Mouse (Mus musculus) stomach, postnatal 0 days (tissue): ENCODE measurements around the gene Ccdc42. TPM values are rescaled to one million over a fixed set of nuclear protein-coding genes. Genes with fewer than 3 reads are reported as not detected.

Experiments
- ATAC-seq: fragments of 200-750 bp; cut with Nextera tagmentation; 2 replicates; pipeline ENCODE4 v1.8.0; 2017; ENCODE audit not compliant: low FRiP score, low TSS enrichment
- DNase-seq: peaks from one replicate; pipeline ENCODE4 v3.0.0-alpha.2; 2016; ENCODE audit warnings: low spot score
- H3K27ac ChIP-seq: fragments of 300-500 bp; sonication (generic); replicated peaks from 2 replicates; pipeline ENCODE4 v1.5.1; 2014; ENCODE audit warnings: mild to moderate bottlenecking, control low read depth
- H3K27me3 ChIP-seq: fragments of 300-500 bp; sonication (generic); 2 replicates; pipeline ENCODE4 v1.6.1; 2014; ENCODE audit warnings: low read length; ENCODE audit not compliant: control insufficient read depth, insufficient read depth
- H3K36me3 ChIP-seq: fragments of 300-500 bp; sonication (generic); 2 replicates; pipeline ENCODE4 v1.6.1; 2014; ENCODE audit warnings: low read length, mixed read lengths; ENCODE audit not compliant: control insufficient read depth, insufficient read depth
- H3K4me1 ChIP-seq: fragments of 300-500 bp; sonication (generic); replicated peaks from 2 replicates; pipeline ENCODE4 v1.6.1; 2014; ENCODE audit warnings: antibody characterized with exemption; ENCODE audit not compliant: control insufficient read depth, insufficient read depth
- H3K4me2 ChIP-seq: fragments of 300-500 bp; sonication (generic); replicated peaks from 2 replicates; pipeline ENCODE4 v1.6.1; 2014; ENCODE audit warnings: low read depth, mild to moderate bottlenecking, control low read depth, moderate library complexity
- H3K4me3 ChIP-seq: fragments of 300-500 bp; sonication (generic); 2 replicates; pipeline ENCODE4 v1.5.1; 2014; ENCODE audit warnings: low read depth, low read length, control low read depth
- H3K9ac ChIP-seq: fragments of 300-500 bp; sonication (generic); 2 replicates; pipeline ENCODE4 v1.6.1; 2014; ENCODE audit warnings: mild to moderate bottlenecking, low read length, control low read depth, mixed read lengths
- H3K9me3 ChIP-seq: fragments of 300-500 bp; sonication (generic); 2 replicates; pipeline ENCODE4 v1.6.1; 2016; ENCODE audit warnings: low read length; ENCODE audit not compliant: control insufficient read depth
- CTCF ChIP-seq: IDR thresholded peaks from 2 replicates; pipeline ENCODE4 v1.5.1; 2016; ENCODE audit warnings: antibody characterized with exemption, low read depth, mild to moderate bottlenecking, moderate library complexity
- EP300 ChIP-seq: optimal IDR thresholded peaks from 2 replicates; pipeline ENCODE3; 2016; ENCODE audit warnings: antibody characterized with exemption
- WGBS: fragments of 180-500 bp; shearing (Covaris S2); extraction: QIAGEN DNeasy Blood & Tissue Kit; methylation state at CpG from one replicate; pipeline ENCODE4 v1.1.7; 2014; 5-methylcytosine and 5-hydroxymethylcytosine counted together
- polyA plus RNA-seq: library from polyadenylated mRNA; unstranded; fragments of >200 nt; fragmentation: Nextera tagmentation; extraction: Ambion mirVana; gene quantifications from 2 replicates; pipeline ENCODE4 v1.2.1, GENCODE M21; 2015

Ccdc42 gene
- polyA plus RNA-seq, 1 experiment from 2014 or later = not detected

DNA sequence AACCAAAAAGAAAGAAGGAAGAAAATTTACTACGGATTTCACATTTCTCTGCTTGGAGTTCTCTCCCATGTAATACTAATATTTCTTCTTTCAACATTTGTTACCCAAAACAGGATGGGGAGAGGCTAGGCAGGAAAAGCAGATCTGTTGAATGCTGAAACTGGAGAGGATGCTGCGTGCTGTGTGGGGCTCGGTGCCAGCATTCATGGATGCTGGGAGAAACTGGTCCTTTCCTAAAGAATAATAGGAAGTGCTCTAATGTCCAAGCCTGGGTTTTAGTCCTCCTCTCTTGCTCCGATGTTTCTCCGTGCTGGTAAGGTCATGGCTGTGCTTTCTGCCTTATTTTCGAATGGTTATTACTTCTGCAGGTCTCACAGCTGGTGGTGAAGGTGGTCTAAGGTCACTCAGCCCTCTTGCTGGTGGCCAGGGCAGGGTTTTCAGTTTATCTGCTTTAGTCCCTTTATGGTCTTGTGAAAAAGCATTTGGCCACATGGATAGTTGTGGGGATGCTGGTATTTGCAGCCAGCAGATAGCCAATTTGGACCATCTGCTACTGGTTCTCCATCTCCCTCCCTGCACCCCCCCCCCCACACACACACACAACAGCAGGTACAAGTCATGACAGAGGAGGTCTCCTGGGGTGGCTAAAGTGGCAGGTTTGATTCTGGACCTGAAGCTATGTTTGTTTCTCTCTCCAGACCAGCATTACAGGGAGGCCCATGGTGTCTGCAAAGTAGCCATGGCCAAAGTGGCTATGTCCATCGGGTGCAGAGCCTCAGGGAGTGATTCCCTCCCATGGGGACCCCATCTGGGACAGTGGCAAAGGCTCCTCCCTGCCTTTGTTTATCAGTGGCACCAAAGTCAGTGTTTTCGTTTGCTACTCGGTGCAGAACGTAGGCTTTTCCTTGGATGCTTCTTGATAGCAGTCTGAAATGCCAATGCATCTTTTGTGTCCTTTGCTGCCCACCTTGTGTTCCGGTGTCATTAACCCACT is 24.6 kb upstream of the Ccdc42 start:
- TF ChIP-seq CTCF (no peak), EP300 (no peak)
- H3K36me3 ChIP-seq = no peaks in the 10 kb centered on the region
- no peaks in the 10 kb centered on the region for H3K27me3 ChIP-seq
- ATAC-seq (no peak), DNase-seq (no peak)
- no peak overlapping the region for H3K4me3 ChIP-seq
- H3K4me2 ChIP-seq = no peak overlapping the region
- H3K9me3 ChIP-seq = no peaks in the 10 kb centered on the region
- H3K9ac ChIP-seq = no peak overlapping the region
- WGBS = 76% methylated on average over 11 of the region's 11 CpGs
- no peaks in the 10 kb centered on the region for H3K4me1 ChIP-seq
- H3K27ac ChIP-seq = no peak overlapping the region

DNA sequence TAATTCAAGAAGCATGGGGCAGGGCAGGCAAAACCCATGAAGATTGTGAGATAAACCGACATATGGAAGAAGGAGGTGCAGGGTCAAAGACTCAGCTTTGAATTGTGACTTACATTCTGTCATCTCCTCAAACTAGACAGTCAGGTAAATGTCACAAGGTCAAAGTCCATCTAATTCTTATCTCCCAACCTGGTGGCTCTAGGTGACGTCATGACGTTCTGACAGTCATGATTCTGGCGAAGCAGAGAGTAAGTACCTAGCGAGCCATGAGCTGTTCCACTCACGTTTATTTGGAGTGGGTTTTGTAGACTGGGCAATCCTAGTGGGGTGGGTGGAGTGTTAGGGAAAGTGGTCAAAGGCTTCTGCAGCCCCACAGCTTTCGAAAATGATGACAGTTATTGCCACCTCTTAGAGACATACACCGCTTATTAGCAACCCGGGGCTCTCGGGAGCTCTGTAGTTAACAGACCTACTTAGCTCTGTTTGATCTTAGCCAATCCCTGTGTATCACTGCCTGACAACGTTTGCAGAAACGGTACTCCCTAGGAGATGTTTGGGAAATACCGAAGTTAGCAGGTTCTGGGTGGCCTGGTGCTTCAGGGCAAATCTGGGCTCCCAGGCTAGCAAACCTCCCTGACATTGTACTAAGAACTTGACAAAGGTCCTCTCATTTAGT is 22.3 kb upstream of the Ccdc42 start:
- ATAC-seq = no peak
- Histone ChIP-seq H3K4me2 (no peak overlapping the region), H3K9ac (no peak overlapping the region), H3K36me3 (no peaks in the 10 kb centered on the region), H3K4me1 (no peaks in the 10 kb centered on the region), H3K9me3 (no peaks in the 10 kb centered on the region), H3K27ac (no peak overlapping the region), H3K27me3 (no peaks in the 10 kb centered on the region), H3K4me3 (no peak overlapping the region)
- WGBS = 65% methylated on average over 13 of the region's 13 CpGs
- no peak for DNase-seq
- no peak for TF ChIP-seq EP300
- no peak for TF ChIP-seq CTCF

DNA sequence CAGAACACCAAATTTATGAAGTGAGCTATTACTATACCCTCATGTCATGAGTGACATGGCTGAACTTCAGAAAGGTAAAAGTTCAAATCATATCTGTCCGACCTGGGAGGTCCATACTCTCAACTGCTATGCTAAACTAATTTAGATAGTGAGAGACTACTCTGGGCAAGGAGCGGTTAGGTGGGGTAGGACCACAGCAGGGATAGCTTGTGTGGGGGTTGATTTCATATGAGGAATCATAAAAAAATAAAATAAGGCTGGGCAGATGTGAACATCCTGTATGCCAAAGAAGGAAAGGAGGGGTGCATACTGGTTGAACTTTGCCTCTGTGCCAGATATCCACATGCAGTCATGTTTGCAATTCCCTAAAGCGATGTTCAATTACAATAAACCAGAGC is 21.8 kb upstream of the Ccdc42 start:
- Histone ChIP-seq H3K9ac (no peak overlapping the region), H3K4me3 (no peak overlapping the region), H3K4me2 (no peak overlapping the region), H3K27me3 (no peaks in the 10 kb centered on the region), H3K36me3 (no peaks in the 10 kb centered on the region), H3K27ac (no peak overlapping the region), H3K9me3 (no peaks in the 10 kb centered on the region), H3K4me1 (no peaks in the 10 kb centered on the region)
- ATAC-seq (no peak), DNase-seq (no peak)
- TF ChIP-seq CTCF = no peak
- no peak for TF ChIP-seq EP300
- 84% methylated on average over 3 of the region's 3 CpGs for WGBS

DNA sequence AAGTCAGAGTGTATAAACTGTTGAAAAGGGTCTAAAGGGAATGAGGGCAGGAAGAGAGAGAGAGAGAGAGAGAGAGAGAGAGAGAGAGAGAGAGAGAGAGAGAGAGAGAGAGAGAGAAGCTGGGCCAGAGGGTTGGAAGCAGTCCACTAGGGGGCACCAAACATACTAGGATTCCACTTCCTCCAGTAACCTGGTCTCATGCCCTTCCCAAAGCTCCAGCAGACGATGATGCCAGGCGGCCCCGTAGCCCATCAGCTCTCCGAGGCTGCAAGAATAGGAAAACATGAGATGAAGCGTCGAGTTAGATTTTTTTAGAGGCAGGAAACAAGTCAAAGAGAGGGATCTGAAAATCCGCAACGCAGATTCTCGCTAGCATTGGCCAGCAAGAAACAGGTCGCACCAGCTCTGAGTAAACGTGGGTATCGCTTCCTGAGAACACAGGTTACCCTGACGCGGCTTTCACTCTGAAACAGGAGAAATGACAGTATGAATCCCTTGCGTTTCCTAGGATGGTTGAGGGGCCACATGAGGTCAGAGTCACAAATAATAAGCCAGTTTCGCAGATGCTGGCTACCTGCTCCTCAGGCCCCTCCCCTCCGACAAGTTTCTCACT is 20.3 kb upstream of the Ccdc42 start:
- H3K4me1 ChIP-seq = no peaks in the 10 kb centered on the region
- H3K27ac ChIP-seq = no peak overlapping the region
- no peaks in the 10 kb centered on the region; the same call in 1 of the 2 replicates for H3K36me3 ChIP-seq
- H3K4me2 ChIP-seq = peak overlapping the region; percentile 56
- peak overlapping the region; percentile 13; the same call in 1 of the 2 replicates for H3K4me3 ChIP-seq
- DNase-seq (peak; percentile 75), ATAC-seq (peak; percentile 74; the same call in 1 of the 2 replicates)
- WGBS = 17% methylated on average over 17 of the region's 17 CpGs
- H3K9me3 ChIP-seq = no peaks in the 10 kb centered on the region
- TF ChIP-seq CTCF = peak; percentile 85
- no peak for TF ChIP-seq EP300
- no peaks in the 10 kb centered on the region for H3K27me3 ChIP-seq
- no peak overlapping the region for H3K9ac ChIP-seq

DNA sequence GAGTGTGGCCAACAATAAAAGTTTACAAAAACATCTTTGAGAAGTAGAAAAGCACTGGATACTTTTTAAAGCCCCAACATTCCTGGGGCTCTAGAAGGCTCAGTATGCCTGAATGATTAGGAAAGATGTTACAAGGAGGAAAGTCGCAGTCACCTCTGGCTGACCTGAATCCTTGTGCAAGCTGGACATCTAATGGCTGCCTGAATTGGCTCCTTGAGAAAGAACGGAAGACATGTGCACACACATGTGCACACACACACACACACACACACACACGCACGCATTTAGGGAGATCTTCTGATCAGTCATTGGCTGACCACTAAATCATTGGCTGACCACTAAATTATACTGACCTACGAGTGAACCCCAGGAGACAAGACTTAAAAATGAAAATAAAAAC is 16.0 kb upstream of the Ccdc42 start:
- WGBS = 62% methylated on average over 5 of the region's 5 CpGs
- no peak for TF ChIP-seq EP300

More for the DNA sequence above, 16.0 kb upstream of the Ccdc42 start:
- Histone ChIP-seq H3K9ac (no peak overlapping the region), H3K4me2 (no peak overlapping the region), H3K36me3 (no peaks in the 10 kb centered on the region; the same call in 1 of the 2 replicates), H3K4me1 (no peaks in the 10 kb centered on the region), H3K4me3 (no peak overlapping the region), H3K9me3 (no peaks in the 10 kb centered on the region), H3K27me3 (no peaks in the 10 kb centered on the region), H3K27ac (no peak overlapping the region)
- no peak for DNase-seq
- no peak for ATAC-seq
